Mouse (Mus musculus) limb, embryonic 13.5 days (tissue): ENCODE measurements at regions not wholly inside any gene's neighbourhood (a gene's known extent, or its start where the extent isn't known, plus 50 kb on each side); places are given as distances from the start of the nearest gene placed in this dataset.
A peak's percentile ranks its signal among the peaks of the same experiment; 100 is the strongest.
"Not testable (repeated sequence)": the region's sequence is repeated elsewhere in the genome, so short reads cannot be mapped to it uniquely, and the experiment has no call there.

ENCODE experiments used
- ATAC-seq: fragments of 200-750 bp; cut with Nextera tagmentation; 2 replicates; pipeline ENCODE4 v1.8.0; 2017; ENCODE audit warnings: low read depth, moderate number of reproducible peaks, moderate TSS enrichment; ENCODE audit not compliant: low FRiP score
- H3K27ac ChIP-seq: fragments of 300-500 bp; sonication (generic); 2 replicates; pipeline ENCODE4 v1.5.1; 2015; ENCODE audit warnings: inconsistent platforms, mild to moderate bottlenecking, moderate library complexity
- H3K27me3 ChIP-seq: fragments of 300-500 bp; sonication (generic); 2 replicates; pipeline ENCODE4 v1.6.1; 2015; ENCODE audit warnings: mild to moderate bottlenecking, inconsistent platforms
- H3K36me3 ChIP-seq: fragments of 300-500 bp; sonication (generic); 2 replicates; pipeline ENCODE4 v1.6.1; 2015; ENCODE audit warnings: inconsistent platforms, mild to moderate bottlenecking, moderate library complexity
- H3K4me1 ChIP-seq: fragments of 300-500 bp; sonication (generic); 2 replicates; pipeline ENCODE4 v1.6.1; 2015; ENCODE audit warnings: inconsistent platforms
- H3K4me2 ChIP-seq: fragments of 300-500 bp; sonication (generic); replicated peaks from 2 replicates; pipeline ENCODE4 v1.6.1; 2015; ENCODE audit warnings: inconsistent platforms, mild to moderate bottlenecking, moderate library complexity
- H3K4me3 ChIP-seq: fragments of 300-500 bp; sonication (generic); 2 replicates; pipeline ENCODE4 v1.5.1; 2015; ENCODE audit warnings: moderate library complexity, mild to moderate bottlenecking, inconsistent platforms
- H3K9ac ChIP-seq: fragments of 300-500 bp; sonication (generic); 2 replicates; pipeline ENCODE4 v1.6.1; 2015; ENCODE audit warnings: mild to moderate bottlenecking, inconsistent platforms
- H3K9me3 ChIP-seq: fragments of 300-500 bp; sonication (generic); 2 replicates; pipeline ENCODE4 v1.6.1; 2016; ENCODE audit warnings: inconsistent platforms
- WGBS: fragments of 180-500 bp; shearing (Covaris S2); methylation state at CpG from one replicate; pipeline ENCODE4 v1.1.7; 2015; 5-methylcytosine and 5-hydroxymethylcytosine counted together

- no peak overlapping the region for H3K27ac ChIP-seq
- H3K9me3 ChIP-seq, result no peaks in the 10 kb centered on the region
- H3K9ac ChIP-seq, result no peak overlapping the region
- no peak overlapping the region for H3K4me2 ChIP-seq
- no peak for ATAC-seq
- no peak overlapping the region for H3K4me3 ChIP-seq
- 74% methylated on average over 4 of the region's 4 CpGs for WGBS
- no peaks in the 10 kb centered on the region for H3K27me3 ChIP-seq
- no peaks in the 10 kb centered on the region for H3K36me3 ChIP-seq
- H3K4me1 ChIP-seq, result peaks cover 18% of the 10 kb centered on the region
These were observed 106.9 kb upstream of the Eif4g2 start for GRCm38 (mm10) chr7:111189731-111190130.

- Histone ChIP-seq H3K27me3 (0 out of 2 replicates have a peak, but pooled peaks cover 2% of the 10 kb centered on the region), H3K36me3 (no peaks in the 10 kb centered on the region), H3K4me3 (no peak overlapping the region), H3K27ac (no peak overlapping the region), H3K9me3 (no peaks in the 10 kb centered on the region), H3K9ac (no peak overlapping the region), H3K4me1 (peaks cover 20% of the 10 kb centered on the region), H3K4me2 (no peak overlapping the region)
- 81% methylated on average over 7 of the region's 7 CpGs for whole genome bisulfite sequencing
- ATAC-seq, result no peak
These were observed 103.1 kb upstream of the Eif4g2 start for GRCm38 (mm10) chr7:111185954-111186353.

GRCm38 (mm10) chr7:111183512-111183911 is 100.7 kb upstream of the Eif4g2 start:
- Histone ChIP-seq H3K9ac (no peak overlapping the region), H3K27me3 (0 out of 2 replicates have a peak, but pooled peaks cover 2% of the 10 kb centered on the region), H3K36me3 (no peaks in the 10 kb centered on the region), H3K4me2 (no peak overlapping the region), H3K4me1 (peaks cover 30% of the 10 kb centered on the region), H3K27ac (no peak overlapping the region), H3K9me3 (no peaks in the 10 kb centered on the region), H3K4me3 (no peak overlapping the region)
- ATAC-seq, result no peak
- WGBS, result 55% methylated on average over 3 of the region's 3 CpGs

- Histone ChIP-seq H3K9me3 (no peaks in the 10 kb centered on the region), H3K36me3 (no peaks in the 10 kb centered on the region), H3K27ac (no peak overlapping the region), H3K9ac (no peak overlapping the region), H3K4me2 (no peak overlapping the region), H3K27me3 (0 out of 2 replicates have a peak, but pooled peaks cover 2% of the 10 kb centered on the region), H3K4me3 (no peak overlapping the region), H3K4me1 (peaks cover 30% of the 10 kb centered on the region)
- peak; percentile 73 for ATAC-seq
- WGBS, result 73% methylated on average over 3 of the region's 3 CpGs
These were observed 99.5 kb upstream of the Eif4g2 start for GRCm38 (mm10) chr7:111182319-111182718.

GRCm38 (mm10) chr7:111179401-111180271 is 96.8 kb upstream of the Eif4g2 start:
- Histone ChIP-seq H3K9ac (no peak overlapping the region; the same call in 1 of the 2 replicates), H3K4me1 (peaks cover 19% of the 10 kb centered on the region), H3K27me3 (0 out of 2 replicates have a peak, but pooled peaks cover 2% of the 10 kb centered on the region), H3K4me2 (no peak overlapping the region), H3K4me3 (no peak overlapping the region), H3K9me3 (no peaks in the 10 kb centered on the region), H3K27ac (peak overlapping the region; percentile 39; the same call in 1 of the 2 replicates), H3K36me3 (no peaks in the 10 kb centered on the region)
- WGBS, result 54% methylated on average over 7 of the region's 7 CpGs
- ATAC-seq, result peak; percentile 41; the same call in 1 of the 2 replicates

- no peak overlapping the region for H3K4me2 ChIP-seq
- peaks cover 6% of the 10 kb centered on the region for H3K4me1 ChIP-seq
- 64% methylated on average over 9 of the region's 9 CpGs for WGBS
- H3K27ac ChIP-seq, result peak overlapping the region; percentile 7; the same call in 1 of the 2 replicates
- H3K27me3 ChIP-seq, result no peaks in the 10 kb centered on the region
- H3K9me3 ChIP-seq, result no peaks in the 10 kb centered on the region
- no peak overlapping the region for H3K9ac ChIP-seq
- peak; percentile 62 for ATAC-seq
- no peak overlapping the region for H3K4me3 ChIP-seq
- H3K36me3 ChIP-seq, result no peaks in the 10 kb centered on the region
These were observed 91.7 kb upstream of the Eif4g2 start for GRCm38 (mm10) chr7:111174393-111175124.

- no peaks in the 10 kb centered on the region for H3K36me3 ChIP-seq
- H3K27me3 ChIP-seq, result no peaks in the 10 kb centered on the region
- H3K9me3 ChIP-seq, result no peaks in the 10 kb centered on the region
- H3K27ac ChIP-seq, result no peak overlapping the region
- 82% methylated on average over 2 of the region's 2 CpGs for WGBS
- no peak overlapping the region for H3K9ac ChIP-seq
- ATAC-seq, result no peak
- no peak overlapping the region for H3K4me2 ChIP-seq
- no peak overlapping the region for H3K4me3 ChIP-seq
- H3K4me1 ChIP-seq, result 0 out of 2 replicates have a peak, but pooled peaks cover 3% of the 10 kb centered on the region
These were observed 89.2 kb upstream of the Eif4g2 start for GRCm38 (mm10) chr7:111172061-111172460.

- not testable (repeated sequence) for H3K27me3 ChIP-seq, H3K4me3 ChIP-seq, ATAC-seq, H3K36me3 ChIP-seq, H3K9me3 ChIP-seq, H3K4me2 ChIP-seq, H3K4me1 ChIP-seq, H3K27ac ChIP-seq, H3K9ac ChIP-seq
- 83% methylated on average over 3 of the region's 3 CpGs for WGBS
These were observed 85.9 kb upstream of the Eif4g2 start for GRCm38 (mm10) chr7:111168546-111169233.

GRCm38 (mm10) chr7:111164994-111165393 is 82.2 kb upstream of the Eif4g2 start:
- no peak overlapping the region for H3K9ac ChIP-seq
- H3K27me3 ChIP-seq, result no peaks in the 10 kb centered on the region
- no peak overlapping the region for H3K4me2 ChIP-seq
- 76% methylated on average over 3 of the region's 3 CpGs for WGBS
- H3K4me3 ChIP-seq, result no peak overlapping the region
- H3K36me3 ChIP-seq, result no peaks in the 10 kb centered on the region
- peaks cover 6% of the 10 kb centered on the region; the same call in 1 of the 2 replicates for H3K9me3 ChIP-seq
- ATAC-seq, result no peak
- no peak overlapping the region for H3K27ac ChIP-seq
- no peaks in the 10 kb centered on the region for H3K4me1 ChIP-seq

- H3K4me2 ChIP-seq, result no peak overlapping the region
- no peaks in the 10 kb centered on the region for H3K36me3 ChIP-seq
- no peak overlapping the region for H3K9ac ChIP-seq
- ATAC-seq, result no peak
- 0 out of 2 replicates have a peak, but pooled peaks cover under 1% of the 10 kb centered on the region for H3K4me1 ChIP-seq
- no peaks in the 10 kb centered on the region for H3K27me3 ChIP-seq
- H3K27ac ChIP-seq, result no peak overlapping the region
- H3K4me3 ChIP-seq, result no peak overlapping the region
- peaks cover 6% of the 10 kb centered on the region; the same call in 1 of the 2 replicates for H3K9me3 ChIP-seq
- 91% methylated on average over 3 of the region's 3 CpGs for WGBS
These were observed 81.4 kb upstream of the Eif4g2 start for GRCm38 (mm10) chr7:111164276-111164675.

GRCm38 (mm10) chr7:111163861-111164260 is 81.0 kb upstream of the Eif4g2 start:
- ATAC-seq, result no peak
- Histone ChIP-seq H3K27ac (no peak overlapping the region), H3K9me3 (peaks cover 6% of the 10 kb centered on the region; the same call in 1 of the 2 replicates), H3K4me1 (0 out of 2 replicates have a peak, but pooled peaks cover 5% of the 10 kb centered on the region), H3K4me2 (no peak overlapping the region), H3K9ac (no peak overlapping the region), H3K36me3 (no peaks in the 10 kb centered on the region), H3K4me3 (no peak overlapping the region), H3K27me3 (no peaks in the 10 kb centered on the region)
- WGBS, result 36% methylated on average over 3 of the region's 3 CpGs
